Mouse (Mus musculus) myocyte (in vitro differentiated cells): ENCODE measurements around the gene Nsun2. TPM values are rescaled to one million over a fixed set of nuclear protein-coding genes. Genes with fewer than 3 reads are reported as not detected.

Source experiments
- H3K27me3 ChIP-seq: one replicate; pipeline ENCODE4 v1.6.1; 2011; ENCODE audit not compliant: control insufficient read depth, insufficient read depth, insufficient read length
- H3K36me3 ChIP-seq: one replicate; pipeline ENCODE4 v1.6.1; 2011; ENCODE audit not compliant: control insufficient read depth, insufficient read depth
- H3K4me2 ChIP-seq: one replicate; pipeline ENCODE4 v1.6.1; 2011; ENCODE audit warnings: low read depth, control low read depth
- H3K4me3 ChIP-seq: one replicate; pipeline ENCODE4 v1.5.1; 2011; ENCODE audit warnings: mild to moderate bottlenecking, control low read depth, moderate library complexity
- H3K79me2 ChIP-seq: one replicate; pipeline ENCODE4 v1.6.1; 2011; ENCODE audit not compliant: control insufficient read depth, insufficient read depth
- H3ac ChIP-seq: one replicate; pipeline ENCODE4 v1.6.1; 2011; ENCODE audit not compliant: control insufficient read depth, insufficient read length
- CEBPB ChIP-seq: IDR thresholded peaks from 2 replicates; pipeline ENCODE4 v1.6.1; 2011; ENCODE audit warnings: mild to moderate bottlenecking, moderate library complexity; ENCODE audit not compliant: poor library complexity, insufficient read depth, severe bottlenecking
- E2F4 ChIP-seq: IDR thresholded peaks from one replicate; pipeline ENCODE4 v1.6.1; 2011; ENCODE audit warnings: mild to moderate bottlenecking, control low read depth, moderate library complexity; ENCODE audit not compliant: insufficient read depth
- MAX ChIP-seq: IDR thresholded peaks from one replicate; pipeline ENCODE4 v1.6.1; 2011; ENCODE audit warnings: low read depth, mild to moderate bottlenecking, control low read depth
- MYOD1 ChIP-seq, 3 experiments: IDR thresholded peaks; one replicate each; pipeline ENCODE4 v1.6.1; 2011; ENCODE audit warnings: control low read depth in 2 of 3, low read depth in 2 of 3, mild to moderate bottlenecking in 2 of 3, moderate library complexity in 1 of 3; ENCODE audit not compliant: insufficient read length in 2 of 3, control insufficient read depth in 1 of 3
- MYOG ChIP-seq, 3 experiments: IDR thresholded peaks; one replicate each; pipeline ENCODE4 v1.6.1; 2011; ENCODE audit warnings: control low read depth in 2 of 3, low read depth in 2 of 3, mild to moderate bottlenecking in 2 of 3; ENCODE audit not compliant: insufficient read length in 2 of 3, control insufficient read depth in 1 of 3, insufficient read depth in 1 of 3
- POLR2A ChIP-seq: IDR thresholded peaks from one replicate; pipeline ENCODE4 v1.6.1; 2011; ENCODE audit warnings: low read depth, mild to moderate bottlenecking, control low read depth, moderate library complexity; ENCODE audit not compliant: insufficient read length
- POLR2AphosphoS2 ChIP-seq: IDR thresholded peaks from one replicate; pipeline ENCODE4 v1.6.1; 2011; ENCODE audit warnings: low read depth, control low read depth; ENCODE audit not compliant: insufficient read length
- REST ChIP-seq: IDR thresholded peaks from one replicate; pipeline ENCODE4 v1.6.1; 2011; ENCODE audit warnings: mild to moderate bottlenecking, control low read depth, moderate library complexity; ENCODE audit not compliant: insufficient read depth, insufficient read length
- SRF ChIP-seq: IDR thresholded peaks from one replicate; pipeline ENCODE4 v1.6.1; 2011; ENCODE audit warnings: low read depth; ENCODE audit not compliant: control insufficient read depth, insufficient read length
- TCF12 ChIP-seq: IDR thresholded peaks from one replicate; pipeline ENCODE4 v1.6.1; 2011; ENCODE audit warnings: mild to moderate bottlenecking, control low read depth; ENCODE audit not compliant: poor library complexity, insufficient read depth, severe bottlenecking
- TCF3 ChIP-seq: IDR thresholded peaks from one replicate; pipeline ENCODE4 v1.6.1; 2011; ENCODE audit warnings: low read depth, control low read depth; ENCODE audit not compliant: insufficient read length
- USF1 ChIP-seq: IDR thresholded peaks from one replicate; pipeline ENCODE4 v1.6.1; 2011; ENCODE audit warnings: low read depth, mild to moderate bottlenecking, control low read depth, moderate library complexity
- polyA plus RNA-seq: library from polyadenylated mRNA; unstranded; fragments of >200 nt; fragmentation: generic; extraction: Trizol; gene quantifications from one replicate; pipeline ENCODE4 v1.2.1, GENCODE M21; 2012; ENCODE audit warnings: missing spikeins

The Nsun2 gene
- polyA plus RNA-seq, 1 experiment = 60.4 TPM

GRCm38 (mm10) chr13:69645694-69646423 is 112.3 kb downstream of the Nsun2 start:
- Histone ChIP-seq H3K36me3 (no peaks in the 10 kb centered on the region), H3K79me2 (no peaks in the 10 kb centered on the region)
- no peak for TF ChIP-seq TCF3
- TF ChIP-seq POLR2A = no peak
- no peak for TF ChIP-seq SRF
- no peak for TF ChIP-seq CEBPB
- no peak for TF ChIP-seq USF1
- TF ChIP-seq REST = no peak
- TF ChIP-seq E2F4 = no peak
- TF ChIP-seq MYOG (IDR thresholded peaks at IDR 0.05; ENCODE audit: control insufficient read depth in 1 of 3, insufficient read depth in 1 of 3, insufficient read length in 2 of 3, low read depth in 2 of 3) = no peak

GRCm38 (mm10) chr13:69646481-69646880 is 112.9 kb downstream of the Nsun2 start:
- Histone ChIP-seq H3K79me2 (no peaks in the 10 kb centered on the region), H3K4me3 (no peak overlapping the region), H3K4me2 (no peak overlapping the region), H3K27me3 (no peaks in the 10 kb centered on the region), H3ac (no peak overlapping the region), H3K36me3 (no peaks in the 10 kb centered on the region)
- TF ChIP-seq MYOD1 (IDR thresholded peaks at IDR 0.05; ENCODE audit: control insufficient read depth in 1 of 3, insufficient read length in 2 of 3, low read depth in 2 of 3) (no peak), E2F4 (no peak), MAX (no peak), USF1 (no peak), SRF (no peak), TCF12 (no peak), POLR2A (no peak), POLR2AphosphoS2 (no peak), TCF3 (no peak)

More at GRCm38 (mm10) chr13:69645694-69646423, 112.3 kb downstream of the Nsun2 start:
- no peak overlapping the region for H3K4me2 ChIP-seq
- H3K4me3 ChIP-seq = no peak overlapping the region
- no peaks in the 10 kb centered on the region for H3K27me3 ChIP-seq
- no peak overlapping the region for H3ac ChIP-seq

DNA sequence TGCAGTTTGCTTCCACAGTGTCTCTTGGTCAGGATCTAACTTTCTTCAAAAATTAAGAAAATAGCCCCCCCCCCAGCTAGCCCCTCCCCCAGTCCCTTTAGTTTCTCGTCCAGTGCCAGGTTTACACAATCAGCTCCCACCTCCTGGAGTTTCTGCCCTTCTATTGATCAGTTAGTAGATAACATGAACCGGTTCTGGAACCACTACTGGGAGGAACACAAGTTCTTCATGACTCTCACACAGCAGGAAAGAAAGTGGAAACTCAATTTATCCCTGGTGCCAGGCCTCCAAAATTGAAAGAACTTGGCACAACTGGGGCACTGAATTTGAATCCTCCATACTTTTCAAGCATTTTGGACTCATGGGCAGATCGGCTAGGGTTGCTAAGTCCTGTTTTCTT is 121.0 kb downstream of the Nsun2 start:
- TF ChIP-seq TCF12 (no peak), TCF3 (no peak), POLR2A (no peak), MAX (no peak), CEBPB (no peak), SRF (no peak), MYOG (IDR thresholded peaks at IDR 0.05; ENCODE audit: control insufficient read depth in 1 of 3, insufficient read depth in 1 of 3, insufficient read length in 2 of 3, low read depth in 2 of 3) (no peak), REST (no peak), USF1 (no peak), MYOD1 (IDR thresholded peaks at IDR 0.05; ENCODE audit: control insufficient read depth in 1 of 3, insufficient read length in 2 of 3, low read depth in 2 of 3) (no peak), POLR2AphosphoS2 (no peak), E2F4 (no peak)
- no peaks in the 10 kb centered on the region for H3K79me2 ChIP-seq
- no peak overlapping the region for H3K4me2 ChIP-seq
- H3K4me3 ChIP-seq = no peak overlapping the region
- peaks cover 4% of the 10 kb centered on the region for H3K27me3 ChIP-seq
- H3ac ChIP-seq = no peak overlapping the region
- H3K36me3 ChIP-seq = no peaks in the 10 kb centered on the region

GRCm38 (mm10) chr13:69672121-69672520 is 138.6 kb downstream of the Nsun2 start:
- no peaks in the 10 kb centered on the region for H3K27me3 ChIP-seq
- no peak overlapping the region for H3K4me2 ChIP-seq
- no peak overlapping the region for H3K4me3 ChIP-seq
- TF ChIP-seq TCF3 (no peak), POLR2A (no peak)
- no peaks in the 10 kb centered on the region for H3K79me2 ChIP-seq
- no peaks in the 10 kb centered on the region for H3K36me3 ChIP-seq
- H3ac ChIP-seq = no peak overlapping the region

- H3K79me2 ChIP-seq = no peaks in the 10 kb centered on the region
- no peak overlapping the region for H3ac ChIP-seq
- H3K36me3 ChIP-seq = no peaks in the 10 kb centered on the region
- H3K27me3 ChIP-seq = no peaks in the 10 kb centered on the region
- TF ChIP-seq POLR2AphosphoS2 (no peak), TCF12 (no peak), TCF3 (no peak), E2F4 (no peak), MAX (no peak), CEBPB (no peak), USF1 (no peak)
- no peak overlapping the region for H3K4me3 ChIP-seq
- no peak overlapping the region for H3K4me2 ChIP-seq
These were observed 139.0 kb downstream of the Nsun2 start for GRCm38 (mm10) chr13:69672565-69672964.
